9 mouse cellular contexts compared by ENCODE assay signal in genomic region chr4:110290544-110291095, GRCm38 (mm10).
DNase-seq lines count a peak whose midpoint lies in the region; ATAC-seq lines count a peak whose summit lies in the region.
"Had no signal": no experiment of that assay in that cellular context is flagged by ENCODE, and none has a peak within 500 bp of the region (broad histone marks: within the 10 kb centered on the region; RNA-seq: fewer than 3 reads in every experiment).

No protein-coding gene starts in this region.

- H3K4me3 ChIP-seq in hindbrain, embryonic 11.5 days (ENCODE audit: low read depth, low read length), result peak overlapping the region; percentile 28
- H3K4me3 ChIP-seq in neural tube, embryonic 12.5 days, result peak overlapping the region; percentile 35

- H3K9me3 ChIP-seq in hindbrain, embryonic 11.5 days (ENCODE audit: control insufficient read depth, low read length), result no peaks in the 10 kb centered on the region
- no peaks in the 10 kb centered on the region for H3K9me3 ChIP-seq in neural tube, embryonic 12.5 days

- H3K27me3 ChIP-seq in hindbrain, embryonic 11.5 days (ENCODE audit: control insufficient read depth, insufficient read depth, low read length), result no peaks in the 10 kb centered on the region
- no peaks in the 10 kb centered on the region for H3K27me3 ChIP-seq in neural tube, embryonic 12.5 days (replicated peaks)

- H3K27ac ChIP-seq in hindbrain, embryonic 11.5 days (ENCODE audit: low read depth, low read length), result peak overlapping the region; percentile 79
- H3K27ac ChIP-seq in neural tube, embryonic 12.5 days, result peak overlapping the region; percentile 59; the same call in 1 of the 2 replicates

- peak; percentile 20 for DNase-seq in layer of hippocampus, adult 11-12 months (ENCODE audit: low spot score)
- no peak for DNase-seq in layer of hippocampus, postnatal 36 days
- DNase-seq in cerebellum, postnatal 10 days, result peak; percentile 43 to 74
- peak; percentile 45 for DNase-seq in hindbrain, embryonic 11.5 days (ENCODE audit: low spot score)
- no peak for DNase-seq in kidney, postnatal 36 days
- DNase-seq in kidney, adult 8-10 months, result no peak
- no peak for DNase-seq in kidney, adult 18-20 months

- 0 out of 2 replicates have a peak, but pooled peaks have one; percentile 3 for ATAC-seq in hindbrain, embryonic 11.5 days (ENCODE audit: low FRiP score)
- ATAC-seq in neural tube, embryonic 12.5 days (ENCODE audit: low FRiP score, low read depth), result no peak
- ATAC-seq: activated CD4-positive, CD25-positive, alpha-beta regulatory T cell, adult 4 months had no signal

- H3K36me3 ChIP-seq in hindbrain, embryonic 11.5 days (ENCODE audit: control insufficient read depth, insufficient read depth, low read length), result no peaks in the 10 kb centered on the region
- H3K36me3 ChIP-seq in neural tube, embryonic 12.5 days, result no peaks in the 10 kb centered on the region

- WGBS in hindbrain, embryonic 11.5 days, result 59% methylated on average over 7 of the region's 7 CpGs
- WGBS in neural tube, embryonic 12.5 days, result 54% methylated on average over 7 of the region's 7 CpGs

- H3K4me1 ChIP-seq in hindbrain, embryonic 11.5 days (replicated peaks; ENCODE audit: control insufficient read depth, insufficient read depth, low read length), result no peaks in the 10 kb centered on the region
- peaks cover 9% of the 10 kb centered on the region; the same call in 1 of the 2 replicates for H3K4me1 ChIP-seq in neural tube, embryonic 12.5 days

- H3K9ac ChIP-seq in hindbrain, embryonic 11.5 days (ENCODE audit: low read depth, low read length), result peak overlapping the region; percentile 47
- H3K9ac ChIP-seq in neural tube, embryonic 12.5 days, result peak overlapping the region; percentile 58

- peak overlapping the region; percentile 33 for H3K4me2 ChIP-seq in hindbrain, embryonic 11.5 days (replicated peaks; ENCODE audit: low read depth, low read length)
- H3K4me2 ChIP-seq in neural tube, embryonic 12.5 days (replicated peaks), result peak overlapping the region; percentile 51

Comparison
In these comparisons a context has a peak if more than half of its experiments do, and no peak if none do; other contexts are left out.
1. DNase-seq: peak in layer of hippocampus, adult 11-12 months (single experiment), cerebellum, postnatal 10 days (2 of 2) and hindbrain, embryonic 11.5 days (single experiment); none in layer of hippocampus, postnatal 36 days (0 of 2), kidney, postnatal 36 days (0 of 2), kidney, adult 8-10 months (0 of 2) and kidney, adult 18-20 months (single experiment).